Mouse (Mus musculus): Measurements from ENCODE around the gene Clspn.
A peak's percentile ranks its signal among the peaks of the same experiment; 100 is the strongest.

The Clspn gene

DNA sequence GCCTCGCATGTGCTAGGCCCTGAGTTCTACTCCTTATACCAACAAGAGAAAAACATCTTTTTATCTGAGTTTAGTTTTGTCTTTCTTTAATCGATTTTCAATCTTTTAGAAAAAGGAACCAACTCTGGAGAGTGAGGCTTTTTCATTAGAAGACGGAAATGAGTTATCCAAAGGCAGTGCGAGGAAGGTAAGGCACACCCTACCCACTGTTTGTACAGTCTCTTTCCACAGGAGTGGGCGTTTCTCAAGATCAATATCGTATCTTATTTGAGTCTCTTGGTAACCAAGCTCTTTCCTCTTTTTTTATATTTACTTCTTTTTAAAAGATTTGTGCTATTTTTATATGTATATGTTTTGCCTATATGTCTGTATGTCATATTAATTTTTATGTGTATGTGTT is 7.1 kb downstream of the Clspn start:
- DNase-seq (ENCODE audit: low read depth): no peak

- DNase-seq (ENCODE audit: low read depth): no peak
Observed at GRCm38 (mm10) chr4:126567243-126567642, 10.5 kb downstream of the Clspn start.

GRCm38 (mm10) chr4:126569783-126570182 is 13.0 kb downstream of the Clspn start:
- no peak for DNase-seq (ENCODE audit: low read depth)

DNA sequence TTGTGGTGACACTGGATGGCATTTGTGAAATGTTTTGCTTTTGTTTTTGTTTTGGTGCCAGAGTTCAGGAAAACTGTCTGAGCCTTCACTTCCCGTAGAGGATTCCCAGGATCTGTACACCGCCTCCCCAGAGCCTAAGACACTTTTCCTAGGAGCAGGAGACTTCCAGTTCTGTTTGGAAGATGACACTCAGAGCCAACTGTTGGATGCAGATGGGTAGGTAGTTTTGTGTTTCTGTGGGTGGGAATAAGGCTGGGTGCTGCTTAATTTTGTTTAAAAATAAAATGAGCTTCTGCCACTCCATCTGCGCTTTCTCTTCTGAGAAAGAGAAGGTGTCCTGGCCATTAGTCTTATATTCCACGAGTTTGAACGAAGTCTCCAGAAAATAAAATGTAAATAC is 19.5 kb downstream of the Clspn start:
- DNase-seq (ENCODE audit: low read depth): no peak

DNA sequence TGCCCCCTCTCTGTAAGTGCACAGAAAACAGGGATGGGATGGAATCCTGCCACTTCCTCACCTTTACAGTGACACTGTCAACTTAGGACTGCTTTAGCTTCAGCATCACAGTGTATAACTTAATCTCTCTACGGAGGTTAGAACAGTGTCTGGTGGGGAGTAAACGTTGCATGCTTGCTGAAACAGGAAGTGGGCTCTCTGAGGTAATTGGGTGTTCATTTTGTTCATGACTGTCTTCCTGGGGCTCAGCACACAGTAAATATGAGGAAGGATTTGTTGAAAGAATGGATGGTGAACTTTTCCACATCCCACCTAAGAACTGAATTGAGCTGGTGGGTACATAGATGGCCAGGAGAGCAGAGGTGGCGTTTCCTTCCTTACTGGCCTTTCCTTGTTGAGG is 21.2 kb downstream of the Clspn start:
- DNase-seq (ENCODE audit: low read depth): no peak

- DNase-seq (ENCODE audit: low read depth): no peak
Observed at GRCm38 (mm10) chr4:126579077-126579476, 22.3 kb downstream of the Clspn start.

DNA sequence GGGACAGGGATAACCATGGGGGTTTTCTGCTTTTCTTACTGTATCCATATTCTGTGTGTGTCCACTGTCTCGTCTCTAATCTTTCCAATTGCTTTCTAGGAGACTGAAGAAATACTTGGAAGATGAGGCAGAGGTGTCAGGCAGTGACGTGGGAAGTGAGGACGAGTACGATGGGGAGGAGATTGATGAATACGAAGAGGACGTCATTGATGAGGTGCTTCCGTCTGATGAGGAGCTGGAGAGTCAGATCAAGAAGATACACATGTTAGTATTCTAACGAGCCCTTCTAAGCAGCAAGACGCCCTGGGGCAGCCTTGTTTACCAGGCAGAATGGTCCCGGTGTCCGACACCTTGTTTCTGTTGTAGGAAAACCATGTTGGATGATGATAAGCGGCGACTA is 29.0 kb downstream of the Clspn start:
- DNase-seq (ENCODE audit: low read depth): no peak

GRCm38 (mm10) chr4:126592039-126592438 is 35.3 kb downstream of the Clspn start:
- DNase-seq (ENCODE audit: low read depth): peak; percentile 17

DNA sequence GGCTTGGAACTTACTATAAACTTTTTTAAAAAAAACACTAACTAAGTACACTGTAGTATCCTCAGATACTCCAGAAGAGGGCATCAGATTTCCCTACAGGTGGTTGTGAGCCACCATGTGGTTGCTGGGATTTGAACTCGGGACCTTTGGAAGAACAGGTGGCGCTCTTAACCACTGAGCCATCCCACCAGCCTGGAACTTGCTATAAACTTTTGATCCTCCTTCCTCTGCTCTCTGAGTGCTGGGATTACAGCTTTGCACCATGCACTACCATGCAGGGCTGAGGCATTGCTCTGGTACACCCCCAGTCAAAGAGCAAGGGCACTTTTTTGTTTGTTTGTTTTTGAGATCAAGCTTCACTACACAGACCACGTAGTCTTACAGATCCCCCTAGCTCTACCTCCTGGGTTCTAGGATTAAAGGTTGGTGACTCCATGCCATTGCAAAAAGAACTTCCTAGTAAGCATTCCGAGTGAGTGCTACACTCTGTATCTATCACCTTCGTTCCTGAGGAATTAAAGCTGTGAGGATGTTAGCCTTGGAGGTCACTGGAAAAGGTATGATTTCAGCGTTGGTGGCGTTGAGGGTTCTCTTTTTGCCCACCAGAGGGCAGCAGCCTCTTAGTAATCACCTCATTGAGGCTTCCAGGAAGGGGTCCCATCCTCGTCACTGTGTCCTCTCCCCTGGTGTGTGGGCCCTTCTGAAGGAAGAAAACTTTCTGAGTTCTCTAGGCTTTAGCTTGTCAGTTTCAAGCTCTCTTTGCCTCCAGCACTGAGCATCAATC is 43.4 kb downstream of the Clspn start:
- peak; percentile 57 for DNase-seq (ENCODE audit: low read depth)

- DNase-seq (ENCODE audit: low read depth): no peak
Observed at GRCm38 (mm10) chr4:126601597-126602444, 45.1 kb downstream of the Clspn start.

DNA sequence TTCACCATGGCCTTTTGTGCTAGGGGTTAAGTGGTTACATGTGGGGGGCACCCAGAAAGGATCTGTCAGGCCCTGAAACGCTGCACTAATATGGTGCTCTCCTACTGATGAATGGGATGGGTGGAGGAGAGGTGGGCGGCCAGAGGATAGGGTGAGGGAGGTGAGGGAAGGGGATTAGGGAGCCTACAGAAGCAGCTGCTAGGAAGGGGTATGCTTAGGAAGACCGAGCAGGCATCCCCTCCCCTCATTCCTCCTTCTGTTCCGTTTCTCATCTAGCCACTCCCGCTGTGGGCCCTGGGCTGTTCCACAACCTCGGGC is 45.7 kb downstream of the Clspn start:
- DNase-seq (ENCODE audit: low read depth): no peak

DNA sequence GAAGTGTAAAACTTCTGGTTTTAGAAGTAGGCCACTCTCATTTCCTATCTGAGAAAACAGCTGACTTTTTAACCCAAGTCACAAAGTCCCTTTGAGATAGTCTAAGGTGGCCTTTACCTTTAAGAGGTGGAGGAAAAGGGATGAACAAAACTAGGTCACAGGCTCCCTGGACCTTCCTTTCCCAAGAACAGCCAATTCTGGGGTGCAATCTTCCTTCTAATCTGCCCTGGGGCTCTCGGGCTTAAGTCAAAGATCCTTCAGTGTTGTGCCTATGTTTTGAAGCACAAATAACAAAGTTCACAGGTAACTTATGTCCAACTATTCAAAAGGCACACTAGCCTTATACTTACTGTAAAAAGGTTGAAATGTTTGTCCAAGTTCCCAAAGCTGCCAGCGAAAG is 47.4 kb downstream of the Clspn start:
- no peak for DNase-seq (ENCODE audit: low read depth)

GRCm38 (mm10) chr4:126605751-126606150 is 49.0 kb downstream of the Clspn start:
- no peak for DNase-seq (ENCODE audit: low read depth)

DNA sequence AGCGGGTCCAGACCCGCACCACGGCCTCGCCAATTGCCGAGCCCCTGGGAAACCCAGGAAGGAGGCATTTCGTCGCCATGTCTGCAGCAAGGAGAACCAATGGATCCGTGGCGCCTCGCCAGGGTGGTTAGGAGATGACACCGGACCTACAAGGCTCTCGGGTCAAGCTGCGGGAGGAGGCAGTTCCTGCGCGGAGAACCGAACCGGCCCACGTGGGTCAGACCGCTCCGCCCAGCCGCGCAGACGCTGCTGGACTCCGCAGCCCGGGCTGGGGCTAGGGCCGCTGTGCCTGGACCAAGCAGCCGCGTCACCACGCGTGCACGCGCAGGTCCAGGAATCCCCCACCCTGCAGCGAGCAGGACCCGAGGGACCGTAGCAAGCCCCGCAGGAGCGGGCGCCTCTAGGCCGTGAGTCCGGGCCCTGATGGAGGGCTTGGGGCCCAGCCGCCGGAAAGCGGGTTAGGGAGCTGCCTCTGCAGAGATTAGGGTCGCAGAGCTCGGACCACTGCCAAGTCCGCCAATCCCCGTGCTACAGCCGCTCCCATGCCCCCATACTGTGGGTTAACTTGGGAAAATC is 53.0 kb downstream of the Clspn start, which contains the start of gene 5730409E04Rik:
TSS of gene 5730409E04Rik (plus strand) at position 213 of the 576 bp plus-strand sequence.
- no peak for DNase-seq (ENCODE audit: low read depth)

GRCm38 (mm10) chr4:126611991-126612390 is 55.3 kb downstream of the Clspn start:
- no peak for DNase-seq (ENCODE audit: low read depth)

- DNase-seq (ENCODE audit: low read depth): peak; percentile 64
Observed at GRCm38 (mm10) chr4:126616312-126616711, 59.6 kb downstream of the Clspn start.

DNA sequence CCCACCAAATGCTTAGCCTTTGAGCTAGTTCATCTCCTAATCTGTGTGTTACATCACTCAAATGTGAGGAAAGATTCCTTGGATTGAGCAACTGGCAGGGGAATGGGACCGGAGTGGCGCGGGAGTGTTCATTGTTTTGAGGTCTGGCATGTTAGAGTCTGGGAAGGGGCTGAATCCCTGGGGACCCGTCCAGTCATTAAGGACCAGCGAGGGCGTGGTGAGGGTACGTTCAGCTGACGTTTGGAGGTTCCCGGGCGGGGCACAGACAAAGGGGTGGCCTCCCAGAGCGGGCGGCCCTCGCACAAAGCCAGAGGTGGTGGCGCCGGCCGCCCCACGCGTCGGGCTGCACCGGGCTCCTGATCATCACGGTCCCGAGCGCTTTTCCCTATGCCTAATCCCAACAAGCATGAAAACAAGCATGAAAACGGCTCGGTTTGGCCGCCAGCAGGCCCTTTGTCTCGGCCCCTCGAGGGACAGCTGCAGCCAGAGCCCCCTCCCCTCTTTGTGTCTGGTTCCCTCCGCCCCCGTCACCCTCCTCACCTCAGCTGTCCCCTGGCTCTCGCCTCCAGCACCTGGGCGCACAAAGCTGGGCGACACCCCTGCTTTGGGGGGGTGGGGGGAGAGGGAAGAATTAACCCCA is 63.1 kb downstream of the Clspn start:
- DNase-seq (ENCODE audit: low read depth): no peak

- no peak for DNase-seq (ENCODE audit: low read depth)
Observed at GRCm38 (mm10) chr4:126620349-126620874, 63.7 kb downstream of the Clspn start.

DNA sequence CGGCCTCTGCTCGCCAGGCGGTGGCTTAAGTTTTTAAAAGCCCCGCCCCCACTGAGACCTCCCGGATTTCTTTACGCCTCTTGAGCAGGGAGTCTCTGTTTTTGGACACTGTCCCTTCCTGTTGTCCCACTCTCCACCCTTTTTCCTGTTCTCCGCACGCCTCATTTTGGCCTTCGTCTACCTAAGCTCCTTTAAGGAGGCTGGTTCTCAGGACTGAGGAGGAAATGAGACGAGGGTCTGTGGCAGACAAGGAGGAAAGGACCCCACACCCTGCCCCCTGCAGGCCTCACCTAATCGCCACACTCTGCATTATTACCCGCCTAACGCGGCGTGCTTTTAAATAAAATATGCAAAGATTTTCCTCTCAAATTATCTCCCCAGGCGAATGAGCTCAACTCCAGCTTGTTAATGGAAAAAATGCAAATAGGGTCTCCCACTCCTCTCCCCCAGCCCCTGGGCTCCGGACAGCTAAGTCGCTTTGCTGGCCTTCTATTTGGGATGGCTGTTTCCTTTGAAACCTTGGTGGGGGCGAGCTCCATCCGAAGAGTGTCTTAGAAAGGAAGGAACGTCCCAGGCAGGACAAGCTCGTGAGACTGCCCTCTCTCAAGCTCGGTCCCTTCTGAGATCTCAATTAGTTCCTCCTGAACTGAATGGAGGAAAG is 70.4 kb downstream of the Clspn start:
- DNase-seq (ENCODE audit: low read depth): no peak

DNA sequence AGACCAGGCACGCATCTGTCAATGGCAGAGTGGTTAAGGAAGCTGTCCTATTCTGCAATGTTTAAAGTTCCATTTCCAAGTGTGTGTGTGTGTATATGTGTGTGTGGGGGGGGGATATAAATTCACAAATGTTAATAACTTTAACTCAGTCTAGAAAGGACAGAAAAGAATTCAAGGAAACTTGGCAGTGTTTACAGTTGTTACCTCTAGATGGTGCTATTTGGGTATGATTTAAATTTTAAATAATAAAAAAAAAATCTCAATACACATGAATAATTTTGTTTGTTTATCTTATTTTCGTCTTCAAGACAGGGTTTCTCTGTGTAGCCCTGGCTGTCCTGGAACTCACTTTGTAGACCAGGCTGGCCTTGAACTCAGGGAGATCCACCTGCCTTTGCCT is 75.2 kb downstream of the Clspn start:
- peak; percentile 45 for DNase-seq (ENCODE audit: low read depth)

GRCm38 (mm10) chr4:126632668-126633067 is 75.9 kb downstream of the Clspn start:
- DNase-seq (ENCODE audit: low read depth): no peak

DNA sequence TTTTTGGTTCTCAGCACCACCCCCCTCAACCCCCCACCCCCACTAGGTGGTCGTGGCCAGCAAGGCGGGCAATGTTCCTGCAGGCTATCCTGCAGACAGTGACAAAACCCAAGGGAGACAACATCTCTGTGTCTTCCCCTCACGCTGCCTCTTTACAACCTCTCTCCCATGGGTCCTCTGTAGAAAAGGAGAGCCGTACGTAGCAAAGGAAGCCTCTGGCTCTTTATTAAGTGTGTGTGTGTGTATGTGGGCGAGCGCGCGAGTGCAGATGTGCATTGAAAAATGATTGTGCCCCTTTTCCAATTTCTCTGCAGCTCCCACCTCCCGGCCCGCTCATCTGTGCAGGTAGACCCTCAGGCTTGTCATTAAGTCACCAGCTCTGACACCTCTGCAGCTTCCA is 79.6 kb downstream of the Clspn start:
- DNase-seq (ENCODE audit: low read depth): no peak

Measured in 416B (cell line).